Mouse (Mus musculus) E14TG2a.4 (cell line): ENCODE measurements around the gene Neurl2.

Experiments used
- CTCF ChIP-seq: conservative IDR thresholded peaks from 2 replicates; pipeline ENCODE4 v1.5.1; 2014; ENCODE audit warnings: low read length
- POU5F1 ChIP-seq: IDR thresholded peaks from 2 replicates; pipeline ENCODE4 v1.6.1; 2014; ENCODE audit warnings: low read length, borderline replicate concordance

- TF ChIP-seq CTCF (no peak), POU5F1 (no peak)
These were observed 39.5 kb downstream of the Neurl2 start for GRCm38 (mm10) chr2:164793772-164794171.
